Mouse (Mus musculus) midbrain, embryonic 10.5 days (tissue): ENCODE data around the gene Zdhhc22. TPM values are rescaled to one million over a fixed set of nuclear protein-coding genes. Genes with fewer than 3 reads are reported as not detected.

Experiments used
- DNase-seq: peaks from one replicate; pipeline ENCODE4 v3.0.0-alpha.2; 2017; ENCODE audit warnings: low spot score
- H3K27ac ChIP-seq: fragments of 300-500 bp; sonication (generic); replicated peaks from 2 replicates; pipeline ENCODE4 v1.5.1; 2016; ENCODE audit warnings: mild to moderate bottlenecking
- H3K27me3 ChIP-seq: fragments of 300-500 bp; sonication (generic); 2 replicates; pipeline ENCODE4 v1.6.1; 2016; ENCODE audit warnings: low read depth, mild to moderate bottlenecking; ENCODE audit not compliant: poor library complexity, severe bottlenecking
- H3K36me3 ChIP-seq: fragments of 300-500 bp; sonication (generic); 2 replicates; pipeline ENCODE4 v1.6.1; 2016; ENCODE audit warnings: mild to moderate bottlenecking, moderate library complexity
- H3K4me1 ChIP-seq: fragments of 300-500 bp; sonication (generic); 2 replicates; pipeline ENCODE4 v1.6.1; 2016
- H3K4me3 ChIP-seq: fragments of 300-500 bp; sonication (generic); 2 replicates; pipeline ENCODE4 v1.5.1; 2016; ENCODE audit warnings: mild to moderate bottlenecking, moderate library complexity
- H3K9me3 ChIP-seq: fragments of 300-500 bp; sonication (generic); replicated peaks from 2 replicates; pipeline ENCODE4 v1.6.1; 2016; ENCODE audit warnings: mild to moderate bottlenecking
- WGBS: fragments of 180-500 bp; shearing (Covaris S2); methylation state at CpG from one replicate; pipeline ENCODE4 v1.1.7; 2016; 5-methylcytosine and 5-hydroxymethylcytosine counted together
- polyA plus RNA-seq: library from polyadenylated mRNA; unstranded; fragments of >200 nt; fragmentation: Nextera tagmentation; extraction: Ambion mirVana; gene quantifications from 2 replicates; pipeline ENCODE4 v1.2.1, GENCODE M21; 2016

The Zdhhc22 gene
- polyA plus RNA-seq, 1 experiment from 2014 or later: 0.15 TPM

DNA sequence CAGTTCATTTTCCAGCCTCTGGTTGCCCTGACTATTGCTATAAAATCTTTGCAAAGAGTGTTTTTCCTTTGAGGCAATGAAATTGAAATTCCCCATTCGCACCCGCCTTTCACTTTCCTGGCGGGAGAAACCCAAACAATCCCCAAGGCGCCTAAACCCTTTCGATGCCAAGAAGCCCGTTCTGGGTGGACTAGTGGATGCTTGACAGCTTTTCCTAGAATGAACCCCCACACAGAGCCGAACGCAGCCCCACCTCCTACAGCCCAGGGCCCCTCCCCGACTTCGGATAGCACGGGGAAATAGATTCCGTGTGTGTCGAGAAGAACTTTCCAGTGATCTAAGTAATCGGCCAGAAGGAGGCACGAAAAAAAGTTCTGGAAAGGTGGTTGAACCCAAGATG lies 852 bp downstream of the Zdhhc22 start:
- 7% methylated on average over 15 of the region's 15 CpGs for WGBS
- no peaks in the 10 kb centered on the region for H3K36me3 ChIP-seq

GRCm38 (mm10) chr12:86988227-86988626 lies 2.0 kb downstream of the Zdhhc22 start:
- Histone ChIP-seq H3K27ac (no peak overlapping the region), H3K9me3 (no peaks in the 10 kb centered on the region), H3K27me3 (peaks cover 95% of the 10 kb centered on the region), H3K4me3 (no peak overlapping the region), H3K4me1 (peaks cover 46% of the 10 kb centered on the region), H3K36me3 (no peaks in the 10 kb centered on the region)
- no peak for DNase-seq
- 53% methylated on average over 16 of the region's 16 CpGs for WGBS

More for the DNA sequence above, 852 bp downstream of the Zdhhc22 start:
- Histone ChIP-seq H3K4me3 (peak overlapping the region; percentile 70), H3K27ac (no peak overlapping the region), H3K4me1 (peaks cover 38% of the 10 kb centered on the region), H3K9me3 (no peaks in the 10 kb centered on the region), H3K27me3 (peaks cover 84% of the 10 kb centered on the region)
- DNase-seq: no peak

- no peak overlapping the region for H3K4me3 ChIP-seq
- 88% methylated on average over 4 of the region's 4 CpGs for WGBS
These were observed 3.7 kb downstream of the Zdhhc22 start for GRCm38 (mm10) chr12:86986562-86986961.

GRCm38 (mm10) chr12:86984194-86984555 lies 6.1 kb downstream of the Zdhhc22 start:
- no peak overlapping the region for H3K27ac ChIP-seq
- H3K36me3 ChIP-seq: no peaks in the 10 kb centered on the region
- peaks cover 16% of the 10 kb centered on the region for H3K4me1 ChIP-seq
- DNase-seq: no peak
- no peaks in the 10 kb centered on the region for H3K9me3 ChIP-seq
- WGBS: 15% methylated on average over 6 of the region's 6 CpGs
- H3K4me3 ChIP-seq: peak overlapping the region; percentile 42; the same call in 1 of the 2 replicates
- H3K27me3 ChIP-seq: peaks cover 97% of the 10 kb centered on the region

More at GRCm38 (mm10) chr12:86986562-86986961, 3.7 kb downstream of the Zdhhc22 start:
- H3K27ac ChIP-seq: no peak overlapping the region
- peaks cover 100% of the 10 kb centered on the region for H3K27me3 ChIP-seq
- no peaks in the 10 kb centered on the region for H3K9me3 ChIP-seq
- no peaks in the 10 kb centered on the region for H3K36me3 ChIP-seq
- H3K4me1 ChIP-seq: peaks cover 35% of the 10 kb centered on the region
- DNase-seq: no peak

DNA sequence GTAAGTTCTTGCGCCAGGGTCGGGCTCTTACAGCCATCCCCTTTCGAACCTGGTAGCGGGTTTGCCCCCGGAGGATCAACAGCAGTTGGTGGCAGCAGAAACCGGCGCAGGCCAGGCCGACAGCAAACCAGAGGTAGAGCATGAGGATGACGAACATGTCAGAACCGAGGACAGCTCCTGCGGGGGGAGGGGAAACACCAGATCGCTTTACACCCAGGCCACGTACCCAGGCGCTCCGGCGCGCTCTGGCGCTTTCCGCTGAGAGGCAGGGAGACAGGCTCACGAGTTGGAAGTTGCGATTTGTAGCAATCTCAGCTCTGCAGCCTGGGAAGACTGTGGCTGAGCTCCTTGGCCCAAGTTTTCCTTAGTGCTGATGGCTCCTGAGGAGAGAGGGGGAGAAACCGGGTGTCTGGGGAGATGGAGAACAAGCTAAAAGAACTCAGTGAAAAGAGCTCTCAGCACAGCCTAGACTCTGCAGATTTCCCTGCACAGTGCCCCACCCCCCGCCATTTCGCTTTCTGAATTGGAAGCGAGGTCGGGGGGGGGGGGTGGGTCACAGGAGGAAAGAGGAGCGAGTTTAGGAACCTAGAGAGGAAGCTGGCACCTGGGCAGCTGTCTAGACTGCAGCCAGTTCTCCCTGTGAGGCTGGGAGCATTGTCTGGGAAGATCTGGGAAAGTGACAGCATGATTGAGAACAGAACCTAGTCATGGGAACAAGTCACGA lies 6.6 kb downstream of the Zdhhc22 start:
- WGBS: 3% methylated on average over 28 of the region's 28 CpGs
- H3K4me1 ChIP-seq: peaks cover 16% of the 10 kb centered on the region
- peaks cover 97% of the 10 kb centered on the region for H3K27me3 ChIP-seq
- H3K9me3 ChIP-seq: no peaks in the 10 kb centered on the region
- no peak overlapping the region for H3K27ac ChIP-seq
- H3K36me3 ChIP-seq: no peaks in the 10 kb centered on the region
- H3K4me3 ChIP-seq: peak overlapping the region; percentile 42
- peak; percentile 73 for DNase-seq

GRCm38 (mm10) chr12:86981180-86981579 lies 9.1 kb downstream of the Zdhhc22 start:
- Histone ChIP-seq H3K36me3 (no peaks in the 10 kb centered on the region), H3K27ac (no peak overlapping the region), H3K27me3 (peaks cover 96% of the 10 kb centered on the region), H3K4me3 (no peak overlapping the region), H3K9me3 (no peaks in the 10 kb centered on the region), H3K4me1 (peaks cover 12% of the 10 kb centered on the region)
- DNase-seq: no peak
- 30% methylated on average over 9 of the region's 9 CpGs for WGBS

- Histone ChIP-seq H3K27me3 (peaks cover 94% of the 10 kb centered on the region), H3K4me3 (no peak overlapping the region), H3K4me1 (peaks cover 16% of the 10 kb centered on the region), H3K27ac (no peak overlapping the region), H3K36me3 (no peaks in the 10 kb centered on the region), H3K9me3 (no peaks in the 10 kb centered on the region)
- DNase-seq: no peak
- WGBS: 40% methylated on average over 15 of the region's 15 CpGs
These were observed 12.4 kb downstream of the Zdhhc22 start for GRCm38 (mm10) chr12:86977833-86978232.

DNA sequence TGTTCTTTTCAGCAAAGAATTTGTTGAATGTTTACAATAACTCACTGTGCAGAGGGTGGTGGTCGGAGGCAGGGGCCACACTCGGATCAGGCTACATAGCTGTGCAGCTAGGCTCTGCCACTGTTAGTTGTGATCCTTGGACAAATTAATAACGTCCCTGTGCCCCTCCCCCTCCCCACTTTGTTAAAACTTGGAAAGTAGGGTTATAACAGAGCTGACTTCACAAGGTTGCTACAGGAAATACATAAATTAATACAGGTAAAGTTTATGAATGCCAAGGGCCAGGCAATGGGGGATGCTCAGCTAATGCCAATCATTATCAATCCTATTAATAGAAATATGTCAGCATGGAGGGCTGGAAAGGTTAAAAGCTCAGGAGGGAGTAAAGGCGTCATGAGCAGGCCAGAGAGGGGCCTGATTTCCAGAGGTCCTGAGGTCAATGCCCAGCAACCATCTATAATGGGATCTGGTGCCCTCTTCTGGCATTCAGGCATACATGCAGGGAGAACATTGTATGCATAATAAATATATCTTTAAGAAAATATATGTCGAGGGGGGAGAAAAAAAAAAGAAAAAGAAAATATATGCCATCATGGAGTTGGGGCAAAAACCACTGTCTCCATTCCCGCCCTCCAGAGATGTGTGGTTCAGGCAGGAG lies 13.6 kb downstream of the Zdhhc22 start:
- H3K27me3 ChIP-seq: peaks cover 85% of the 10 kb centered on the region
- WGBS: 63% methylated on average over 6 of the region's 6 CpGs
- no peak overlapping the region for H3K27ac ChIP-seq
- H3K36me3 ChIP-seq: no peaks in the 10 kb centered on the region
- H3K4me3 ChIP-seq: no peak overlapping the region
- no peak for DNase-seq
- no peaks in the 10 kb centered on the region for H3K9me3 ChIP-seq
- peaks cover 16% of the 10 kb centered on the region for H3K4me1 ChIP-seq

- Histone ChIP-seq H3K27me3 (peaks cover 76% of the 10 kb centered on the region), H3K27ac (no peak overlapping the region), H3K4me1 (peaks cover 16% of the 10 kb centered on the region), H3K4me3 (no peak overlapping the region), H3K9me3 (no peaks in the 10 kb centered on the region), H3K36me3 (no peaks in the 10 kb centered on the region)
- DNase-seq: no peak
- 46% methylated on average over 10 of the region's 10 CpGs for WGBS
These were observed 14.5 kb downstream of the Zdhhc22 start for GRCm38 (mm10) chr12:86975761-86976160.

DNA sequence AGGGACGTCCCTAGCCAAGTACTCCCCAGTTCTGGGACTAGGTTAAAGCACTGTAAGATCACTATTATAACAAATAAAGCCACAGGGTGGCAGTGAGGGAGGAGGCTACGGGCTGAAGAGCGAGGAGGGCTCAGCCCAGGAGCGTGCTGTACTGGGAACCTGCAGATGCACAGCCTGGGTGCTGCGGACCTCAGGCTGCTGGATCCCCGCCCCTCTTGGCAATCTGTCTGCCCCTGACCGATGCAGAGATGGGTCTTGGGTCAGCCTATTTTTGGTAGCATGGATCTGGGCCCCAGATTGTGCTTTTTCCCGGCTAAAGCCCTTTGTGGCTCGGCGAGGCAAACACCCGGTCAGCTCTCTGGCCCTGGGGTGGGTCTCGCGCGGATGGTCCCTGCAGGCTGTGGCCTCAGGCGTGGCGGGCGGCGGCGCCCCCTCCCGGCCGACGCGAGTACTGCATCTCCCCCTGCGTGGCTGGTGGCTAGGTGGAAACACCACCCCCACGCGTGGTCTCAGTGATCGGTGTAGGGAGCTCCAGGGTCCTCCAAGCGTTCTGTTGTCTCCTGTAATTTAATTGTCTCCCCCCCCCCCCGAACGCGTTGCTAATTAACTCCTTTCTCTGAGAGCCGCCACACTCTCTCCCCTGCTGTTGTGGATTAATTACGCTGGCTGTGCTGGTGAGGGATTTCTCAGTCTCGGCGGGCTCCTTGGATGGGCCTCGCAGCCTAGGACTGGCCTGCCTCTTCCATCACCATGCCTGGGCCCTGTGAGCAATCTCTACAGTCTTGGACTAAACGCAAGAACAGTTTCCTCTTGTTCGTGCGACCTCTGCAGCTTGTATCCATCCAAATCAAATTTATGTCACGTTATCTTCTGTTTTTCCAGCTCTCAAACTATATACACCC lies 15.6 kb downstream of the Zdhhc22 start:
- peaks cover 65% of the 10 kb centered on the region for H3K27me3 ChIP-seq
- WGBS: 7% methylated on average over 40 of the region's 40 CpGs
- DNase-seq: peak; percentile 86
- peak overlapping the region; percentile 79 for H3K27ac ChIP-seq
- H3K4me3 ChIP-seq: peak overlapping the region; percentile 57
- H3K9me3 ChIP-seq: no peaks in the 10 kb centered on the region
- peaks cover 16% of the 10 kb centered on the region for H3K4me1 ChIP-seq
- no peaks in the 10 kb centered on the region for H3K36me3 ChIP-seq

- H3K4me3 ChIP-seq: no peak overlapping the region
- WGBS: 28% methylated on average over 8 of the region's 8 CpGs
- no peak overlapping the region; the same call in 1 of the 2 replicates for H3K27ac ChIP-seq
- peaks cover 58% of the 10 kb centered on the region for H3K27me3 ChIP-seq
- no peak for DNase-seq
- no peaks in the 10 kb centered on the region for H3K9me3 ChIP-seq
- H3K4me1 ChIP-seq: peaks cover 22% of the 10 kb centered on the region
- no peaks in the 10 kb centered on the region for H3K36me3 ChIP-seq
These were observed 16.5 kb downstream of the Zdhhc22 start for GRCm38 (mm10) chr12:86973706-86974105.

- Histone ChIP-seq H3K4me1 (peaks cover 27% of the 10 kb centered on the region), H3K27ac (no peak overlapping the region), H3K4me3 (no peak overlapping the region), H3K9me3 (no peaks in the 10 kb centered on the region), H3K27me3 (peaks cover 53% of the 10 kb centered on the region), H3K36me3 (no peaks in the 10 kb centered on the region)
- DNase-seq: no peak
- whole genome bisulfite sequencing: 80% methylated on average over 7 of the region's 7 CpGs
These were observed 17.0 kb downstream of the Zdhhc22 start for GRCm38 (mm10) chr12:86973216-86973615.
